Mouse (Mus musculus) testis, adult 2 months (tissue): ENCODE results near the gene Gm4450. TPM values are rescaled to one million over a fixed set of nuclear protein-coding genes. Genes with fewer than 3 reads are reported as not detected.
"Not testable (repeated sequence)": the region's sequence is repeated elsewhere in the genome, so short reads cannot be mapped to it uniquely, and the experiment has no call there.

ENCODE experiments used
- H3K27ac ChIP-seq: fragments of 200-500 bp; 2 replicates; pipeline ENCODE4 v1.5.1; 2012; ENCODE audit warnings: low read depth, low read length; ENCODE audit not compliant: control insufficient read depth, insufficient read depth
- H3K27me3 ChIP-seq: fragments of 200-500 bp; 2 replicates; pipeline ENCODE4 v1.6.1; 2012; ENCODE audit warnings: mild to moderate bottlenecking, low read length, moderate library complexity; ENCODE audit not compliant: control insufficient read depth, insufficient read depth
- H3K36me3 ChIP-seq: fragments of 200-500 bp; 2 replicates; pipeline ENCODE4 v1.6.1; 2012; ENCODE audit warnings: mild to moderate bottlenecking, low read length; ENCODE audit not compliant: control insufficient read depth, insufficient read depth
- H3K4me1 ChIP-seq: fragments of 200-500 bp; 2 replicates; pipeline ENCODE4 v1.6.1; 2012; ENCODE audit warnings: low read length; ENCODE audit not compliant: control insufficient read depth, insufficient read depth
- H3K4me3 ChIP-seq: fragments of 200-500 bp; 2 replicates; pipeline ENCODE4 v1.5.1; 2012; ENCODE audit warnings: low read depth, mild to moderate bottlenecking, low read length, moderate library complexity, mixed read lengths; ENCODE audit not compliant: control insufficient read depth
- polyA plus RNA-seq: library from polyadenylated mRNA; depleted of rRNA; stranded (reverse); fragments of >200 nt; gene quantifications from 2 replicates; pipeline ENCODE4 v1.2.3, GENCODE M21; 2012; rRNA removed

Gene Gm4450
- polyA plus RNA-seq, 1 experiment, result 0.59 TPM

DNA sequence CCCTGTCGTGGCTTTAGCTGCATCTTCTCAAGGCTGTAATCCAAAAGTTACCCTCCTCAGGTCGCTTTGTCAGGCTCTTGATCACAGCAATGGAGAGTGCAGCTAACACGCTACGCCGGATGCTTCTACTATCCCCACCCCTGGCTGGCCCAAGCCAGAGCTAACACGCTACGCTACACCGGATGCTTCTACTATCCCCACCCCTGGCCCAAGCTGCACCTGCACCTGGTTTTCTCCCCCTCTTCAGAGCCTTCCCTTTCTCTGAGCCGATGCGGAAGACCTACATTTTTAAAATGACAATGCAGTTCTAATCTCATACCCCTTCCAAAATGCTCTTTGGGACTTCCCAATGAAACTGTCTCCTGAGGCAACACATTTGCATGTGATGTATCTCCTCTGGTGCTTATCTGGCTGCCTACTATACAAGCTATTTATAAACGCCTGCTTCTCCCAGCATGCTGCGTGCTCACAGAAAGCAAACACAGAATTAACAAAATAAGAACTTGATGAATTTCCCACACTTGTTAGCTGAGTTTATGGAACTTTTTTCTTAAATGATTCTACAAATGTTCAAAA is 50.3 kb downstream of the Gm4450 start:
- H3K27me3 ChIP-seq, H3K4me1 ChIP-seq, H3K4me3 ChIP-seq, H3K27ac ChIP-seq, H3K36me3 ChIP-seq: not testable (repeated sequence)

DNA sequence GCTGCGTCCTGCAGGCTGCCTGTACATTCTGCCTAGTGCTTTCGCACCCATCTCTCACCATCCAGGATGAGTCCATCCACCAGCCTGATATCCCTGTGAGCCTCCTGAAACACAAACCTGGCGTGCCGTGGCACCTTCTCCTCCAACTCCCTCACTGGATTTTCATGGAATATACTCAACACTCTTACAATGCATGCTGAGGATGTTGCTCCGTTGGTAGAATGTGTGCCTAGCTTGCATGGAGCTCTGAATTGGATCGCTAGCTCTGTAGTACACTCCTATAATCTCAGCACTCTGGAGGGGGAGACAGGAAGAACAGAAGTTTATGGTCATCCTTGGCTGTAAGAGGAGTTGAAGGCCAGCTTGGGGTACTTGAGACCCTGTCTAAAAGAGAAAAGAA is 51.0 kb downstream of the Gm4450 start:
- H3K4me1 ChIP-seq, H3K27me3 ChIP-seq, H3K27ac ChIP-seq, H3K36me3 ChIP-seq, H3K4me3 ChIP-seq: not testable (repeated sequence)

DNA sequence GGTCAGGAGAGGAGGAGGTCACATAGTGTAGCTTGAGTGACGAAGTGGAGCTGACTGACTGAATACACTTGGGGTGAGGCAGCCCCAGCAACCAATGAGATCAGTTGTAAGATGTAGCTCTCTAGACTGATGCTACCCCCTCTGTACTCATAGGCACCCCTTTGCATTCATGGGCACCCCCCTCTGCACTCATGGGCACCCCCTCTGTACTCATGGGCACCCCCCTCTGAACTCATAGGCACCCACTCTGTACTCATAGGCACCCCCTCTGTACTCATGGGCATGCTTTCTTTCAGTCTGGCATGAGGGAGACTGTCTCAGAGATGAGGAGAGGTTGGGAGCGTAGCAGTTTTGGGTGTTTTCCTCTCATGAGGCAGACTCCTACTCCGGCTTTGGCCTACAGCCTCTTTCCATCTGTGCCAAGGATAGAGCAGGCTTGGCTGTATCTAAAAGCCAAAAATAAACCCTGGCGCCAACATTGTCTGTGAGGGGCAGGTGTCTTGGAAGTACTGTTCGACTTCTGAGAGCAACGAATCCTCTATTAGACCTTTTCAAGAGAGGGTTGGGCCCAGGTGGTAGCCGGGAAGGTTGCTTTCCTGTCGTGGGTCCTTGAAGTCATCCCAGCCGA is 52.5 kb downstream of the Gm4450 start:
- H3K4me1 ChIP-seq, H3K27ac ChIP-seq, H3K4me3 ChIP-seq, H3K27me3 ChIP-seq, H3K36me3 ChIP-seq: not testable (repeated sequence)

Other genes starting within 250 kb of the Gm4450 start
- 0.37 and 0.43 TPM in 2 replicates for gene Reg4, start 235.0 kb downstream of the Gm4450 start, polyA plus RNA-seq
- 42.8 and 59.5 TPM in 2 replicates for gene Hmgcs2, start 176.7 kb downstream of the Gm4450 start, polyA plus RNA-seq
- gene Phgdh, start 117.1 kb downstream of the Gm4450 start, polyA plus RNA-seq, result 18.1 and 18.2 TPM in 2 replicates
- 1.1 and 1.2 TPM in 2 replicates for gene Zfp697, start 74.7 kb downstream of the Gm4450 start, polyA plus RNA-seq
- 0.51 and 0.52 TPM in 2 replicates for gene Hsd3b4, start 53.4 kb upstream of the Gm4450 start, polyA plus RNA-seq
- 0.51 and 0.52 TPM in 2 replicates for gene Gm10681, start 131.7 kb upstream of the Gm4450 start, polyA plus RNA-seq
- not detected in 2 replicates for gene Hsd3b5, start 173.1 kb upstream of the Gm4450 start, polyA plus RNA-seq